Mouse (Mus musculus) liver, postnatal 0 days (tissue): ENCODE results near the gene P4hb.

Source experiments
- CTCF ChIP-seq: sonication (generic); IDR thresholded peaks from 2 replicates; pipeline ENCODE4 v1.5.1; 2016; ENCODE audit warnings: antibody characterized with exemption, low read depth
- EP300 ChIP-seq: IDR thresholded peaks from 2 replicates; pipeline ENCODE4 v1.6.1; 2016; ENCODE audit warnings: antibody characterized with exemption, low read depth, mild to moderate bottlenecking

DNA sequence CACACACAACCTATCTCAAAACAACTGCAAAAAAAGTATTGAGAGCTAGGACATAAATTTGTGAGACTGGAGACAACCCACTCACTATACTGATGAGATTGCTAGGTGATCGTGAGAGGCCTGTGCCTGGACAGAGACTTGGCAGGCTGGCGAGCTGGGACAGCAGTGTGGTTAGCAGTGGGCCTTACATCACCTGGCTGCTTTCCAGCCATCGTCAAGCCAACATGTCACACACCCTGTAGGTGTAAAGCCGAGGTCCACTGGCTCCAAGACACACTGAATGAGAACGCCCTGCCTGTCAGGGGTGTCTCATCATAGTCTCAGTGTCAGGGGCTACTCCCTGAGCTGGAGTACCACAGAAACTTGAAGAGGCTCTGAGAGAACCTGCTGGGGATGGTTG is 20.3 kb downstream of the P4hb start:
- TF ChIP-seq CTCF (no peak), EP300 (no peak)
